Mouse (Mus musculus): ENCODE results near the gene Gm4737.
"Not testable (repeated sequence)": the region's sequence is repeated elsewhere in the genome, so short reads cannot be mapped to it uniquely, and the experiment has no call there.

The Gm4737 gene

GRCm38 (mm10) chr16:46154832-46155231 is at the start of gene Gm4737:
Gene Gm4737 (minus strand): TSS chr16:46155077.
- DNase-seq (ENCODE audit: extremely low spot score): not testable (repeated sequence)

DNA sequence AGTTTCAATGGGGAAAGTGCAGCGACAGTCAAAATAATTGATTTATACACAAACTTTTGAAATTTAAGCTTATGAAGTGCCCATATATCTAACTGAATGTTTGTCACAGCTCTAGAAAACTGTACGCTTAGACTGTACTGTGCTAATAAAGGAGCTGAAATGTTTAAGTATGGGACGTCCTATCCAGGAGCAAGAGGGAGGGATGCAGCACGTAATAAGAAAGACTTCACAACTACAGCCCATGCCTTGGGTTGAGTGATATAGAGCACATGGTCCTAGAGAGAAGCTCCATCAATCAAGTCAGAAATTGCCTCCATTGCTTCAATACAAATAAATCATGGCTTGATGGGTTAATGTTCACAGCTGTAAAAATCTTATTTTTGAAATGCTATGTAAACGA is 40.9 kb upstream of the Gm4737 start:
- DNase-seq (ENCODE audit: extremely low spot score): no peak

DNA sequence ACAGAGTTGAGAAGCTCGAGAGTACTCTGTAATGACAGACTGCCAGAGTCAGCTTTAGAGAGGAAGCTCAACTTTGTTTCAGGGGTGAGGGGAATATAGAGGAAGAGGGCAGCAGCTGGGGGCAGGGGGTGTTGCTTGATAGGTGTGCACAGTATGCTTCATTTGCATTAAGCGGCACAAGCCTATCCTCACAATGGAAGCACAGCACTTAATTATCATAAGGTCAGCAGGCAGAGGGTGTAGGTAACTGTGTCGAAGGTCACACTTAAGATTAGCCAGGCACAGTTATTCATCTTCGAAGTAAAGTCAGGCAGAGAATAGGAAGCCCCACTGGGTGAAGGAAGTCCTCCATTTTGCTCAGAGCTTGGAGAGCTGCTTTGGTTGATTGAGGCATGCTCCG is 28.2 kb upstream of the Gm4737 start:
- no peak for DNase-seq (ENCODE audit: extremely low spot score)

GRCm38 (mm10) chr16:46178121-46178801 is 23.4 kb upstream of the Gm4737 start:
- DNase-seq (ENCODE audit: extremely low spot score): no peak

DNA sequence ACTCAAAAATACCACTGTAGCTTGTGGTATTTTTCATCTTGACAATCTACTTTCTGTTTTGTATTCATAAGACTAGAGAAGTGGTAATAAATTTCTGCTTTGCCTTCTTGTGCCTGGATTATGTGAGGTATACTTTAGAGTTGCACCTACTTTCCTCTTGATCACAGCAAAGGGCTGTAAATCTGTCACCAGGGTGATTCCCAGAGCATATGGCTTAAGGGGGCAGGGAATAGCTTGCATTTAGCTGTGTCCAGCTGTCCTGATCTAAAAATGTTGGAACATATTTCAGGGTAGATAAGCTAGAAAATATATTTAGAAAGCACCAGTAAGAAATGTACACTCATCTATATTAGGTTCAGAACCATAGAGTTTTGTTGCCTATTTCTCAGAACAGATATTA is 18.2 kb upstream of the Gm4737 start:
- no peak for DNase-seq (ENCODE audit: extremely low spot score)

- DNase-seq (ENCODE audit: extremely low spot score): no peak
These were observed 12.1 kb upstream of the Gm4737 start for GRCm38 (mm10) chr16:46166971-46167370.

DNA sequence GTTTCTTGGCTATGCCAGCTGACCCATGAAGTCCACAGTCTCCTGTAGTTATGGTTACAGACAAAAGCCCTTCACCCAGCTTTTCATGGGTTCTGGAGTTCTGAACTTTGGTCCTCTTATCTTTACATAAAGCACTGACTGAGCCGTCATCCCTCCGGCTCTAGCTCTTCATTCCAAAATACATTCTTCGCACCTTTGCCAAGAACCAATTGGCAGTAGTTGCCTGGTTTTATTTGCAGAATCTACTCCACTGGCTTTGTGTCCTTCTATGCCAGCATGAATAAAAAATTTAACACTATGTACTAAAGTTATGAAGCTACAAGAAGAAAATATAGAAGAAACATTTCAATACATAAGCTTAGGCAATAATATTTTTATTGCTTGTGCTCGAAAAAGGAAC is 10.4 kb upstream of the Gm4737 start:
- no peak for DNase-seq (ENCODE audit: extremely low spot score)

DNA sequence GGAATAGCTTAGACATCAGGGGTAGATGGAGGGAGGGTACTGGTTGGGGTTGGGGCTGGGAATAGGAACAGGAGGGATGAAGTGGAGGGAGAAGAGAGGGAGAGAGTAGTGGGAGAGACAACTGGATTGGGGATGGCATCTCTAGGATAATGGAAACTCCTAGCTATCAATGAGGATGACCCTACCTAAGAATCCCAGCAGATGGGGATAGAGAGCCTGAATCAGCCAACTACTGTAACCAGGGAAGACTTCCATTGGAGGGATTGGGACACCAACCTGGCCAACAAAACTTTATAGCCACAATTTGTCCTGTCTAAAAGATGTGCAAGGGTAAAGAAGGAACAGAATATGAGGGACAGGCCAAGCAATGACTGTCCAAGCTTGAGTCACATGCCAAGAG is 3.7 kb downstream of the Gm4737 start:
- no peak for DNase-seq (ENCODE audit: extremely low spot score)

GRCm38 (mm10) chr16:46148661-46149341 is 6.1 kb downstream of the Gm4737 start:
- no peak for DNase-seq (ENCODE audit: extremely low spot score)

- no peak for DNase-seq (ENCODE audit: extremely low spot score)
These were observed 7.9 kb downstream of the Gm4737 start for GRCm38 (mm10) chr16:46146962-46147361.

- no peak for DNase-seq (ENCODE audit: extremely low spot score)
These were observed 32.6 kb downstream of the Gm4737 start for GRCm38 (mm10) chr16:46122238-46122637.

- DNase-seq (ENCODE audit: extremely low spot score): peak; percentile 33
These were observed 33.5 kb downstream of the Gm4737 start for GRCm38 (mm10) chr16:46121420-46121819.

DNA sequence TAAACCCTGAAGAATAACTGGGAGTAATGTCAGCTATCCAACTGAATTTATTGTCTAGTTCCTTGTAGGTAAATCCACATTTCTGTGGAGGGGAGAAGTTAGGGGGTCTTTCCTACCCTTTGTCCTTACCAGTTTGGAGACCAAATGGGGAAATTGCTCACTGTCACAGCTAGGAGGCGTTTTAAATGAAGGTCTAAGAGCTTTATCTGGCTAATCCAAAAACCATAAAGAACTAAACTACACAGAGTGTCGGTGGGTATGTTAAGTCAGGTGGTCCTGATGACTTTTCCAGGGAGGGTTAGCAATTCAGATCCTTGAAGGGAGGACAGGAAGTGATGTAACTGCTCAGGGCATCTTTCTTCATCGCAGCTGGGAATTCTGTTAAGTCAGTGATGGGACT is 34.3 kb downstream of the Gm4737 start:
- no peak for DNase-seq (ENCODE audit: extremely low spot score)

GRCm38 (mm10) chr16:46120020-46120419 is 34.9 kb downstream of the Gm4737 start, which contains the start of gene Cd96:
Gene Cd96 (minus strand): TSS chr16:46120251.
- DNase-seq (ENCODE audit: extremely low spot score): no peak

- no peak for DNase-seq (ENCODE audit: extremely low spot score)
These were observed 37.2 kb downstream of the Gm4737 start for GRCm38 (mm10) chr16:46117645-46118044.

DNA sequence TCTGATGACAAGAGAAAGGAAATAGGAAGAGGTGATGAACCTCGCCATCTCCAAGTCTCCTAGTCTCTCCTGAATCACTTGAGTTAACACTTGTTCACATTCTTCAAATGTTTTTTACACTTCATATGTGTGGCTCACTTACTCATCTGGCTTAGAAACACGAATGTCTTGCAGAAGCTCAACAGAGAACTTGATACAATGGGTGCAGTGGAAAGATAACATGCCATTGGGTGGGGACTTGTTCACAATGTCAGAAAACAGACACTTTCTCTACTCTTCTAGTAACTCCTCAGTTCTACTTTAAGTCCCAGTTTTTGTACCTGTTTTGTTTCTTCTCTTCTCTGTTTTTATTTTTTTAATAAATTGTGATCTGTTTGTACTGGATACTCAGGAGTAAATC is 40.1 kb downstream of the Gm4737 start:
- DNase-seq (ENCODE audit: extremely low spot score): no peak

GRCm38 (mm10) chr16:46109536-46109935 is 45.3 kb downstream of the Gm4737 start:
- no peak for DNase-seq (ENCODE audit: extremely low spot score)

GRCm38 (mm10) chr16:46107431-46107830 is 47.4 kb downstream of the Gm4737 start:
- no peak for DNase-seq (ENCODE audit: extremely low spot score)

GRCm38 (mm10) chr16:46104491-46104890 is 50.4 kb downstream of the Gm4737 start:
- DNase-seq (ENCODE audit: extremely low spot score): no peak
